Mouse (Mus musculus) lung, adult 2 months (tissue): ENCODE data around the gene Hvcn1.

Experiments used
- CTCF ChIP-seq: fragments of 200-500 bp; IDR thresholded peaks from 2 replicates; pipeline ENCODE4 v1.5.1; 2011; ENCODE audit warnings: mild to moderate bottlenecking, low read length, control low read depth; ENCODE audit not compliant: insufficient read depth
- POLR2A ChIP-seq: fragments of 200-500 bp; IDR thresholded peaks from 2 replicates; pipeline ENCODE4 v1.6.1; 2011; ENCODE audit warnings: low read depth, mild to moderate bottlenecking, control low read depth, low read length, borderline replicate concordance; ENCODE audit errors: extremely low read depth

GRCm38 (mm10) chr5:122280422-122280826, 73.8 kb downstream of the Hvcn1 start:
- TF ChIP-seq CTCF (no peak), POLR2A (no peak)
